Mouse (Mus musculus) erythroblast, embryonic 14.5 days (primary cell): ENCODE data around the gene Zic1. TPM values are rescaled to one million over a fixed set of nuclear protein-coding genes. Genes with fewer than 3 reads are reported as not detected.

Experiments used
- H3K27me3 ChIP-seq: 2 replicates; pipeline ENCODE4 v1.6.1; 2012; ENCODE audit warnings: inconsistent platforms; ENCODE audit not compliant: control insufficient read depth
- H3K36me3 ChIP-seq: 2 replicates; pipeline ENCODE4 v1.6.1; 2012; ENCODE audit warnings: mild to moderate bottlenecking, inconsistent platforms; ENCODE audit not compliant: control insufficient read depth
- H3K4me1 ChIP-seq: 2 replicates; pipeline ENCODE4 v1.6.1; 2012; ENCODE audit warnings: inconsistent platforms; ENCODE audit not compliant: control insufficient read depth
- H3K4me3 ChIP-seq: replicated peaks from 2 replicates; pipeline ENCODE3; 2012; ENCODE audit warnings: moderate library complexity, mild to moderate bottlenecking, inconsistent platforms
- H3K9me3 ChIP-seq: 2 replicates; pipeline ENCODE4 v1.6.1; 2012; ENCODE audit warnings: low read length, inconsistent platforms, mixed read lengths; ENCODE audit not compliant: control insufficient read depth
- GATA1 ChIP-seq: IDR thresholded peaks from 2 replicates; pipeline ENCODE4 v1.6.1; 2012; ENCODE audit warnings: low read length, inconsistent platforms, mixed read lengths
- TAL1 ChIP-seq: IDR thresholded peaks from 3 replicates; pipeline ENCODE4 v1.6.1; 2012; ENCODE audit warnings: low read length, inconsistent platforms, mixed read lengths
- polyA plus RNA-seq: library from polyadenylated mRNA; stranded (reverse); fragments of >175 nt; gene quantifications from 2 replicates; pipeline ENCODE4 v1.2.3, GENCODE M21; 2012

The Zic1 gene
- polyA plus RNA-seq, 1 experiment, result not detected

GRCm38 (mm10) chr9:91351961-91352411 is 13.6 kb downstream of the Zic1 start:
- peaks cover 70% of the 10 kb centered on the region for H3K27me3 ChIP-seq
- H3K36me3 ChIP-seq, result no peaks in the 10 kb centered on the region
- H3K4me1 ChIP-seq, result no peaks in the 10 kb centered on the region
- no peak overlapping the region for H3K4me3 ChIP-seq
- TF ChIP-seq GATA1 (no peak), TAL1 (no peak)
- H3K9me3 ChIP-seq, result no peaks in the 10 kb centered on the region

- Histone ChIP-seq H3K36me3 (no peaks in the 10 kb centered on the region), H3K4me3 (no peak overlapping the region), H3K9me3 (no peaks in the 10 kb centered on the region), H3K4me1 (no peaks in the 10 kb centered on the region), H3K27me3 (peaks cover 63% of the 10 kb centered on the region)
- TF ChIP-seq GATA1 (no peak), TAL1 (no peak)
These were observed 14.2 kb downstream of the Zic1 start for GRCm38 (mm10) chr9:91351361-91351760.

- TF ChIP-seq GATA1 (no peak), TAL1 (no peak)
- Histone ChIP-seq H3K27me3 (peaks cover 59% of the 10 kb centered on the region), H3K9me3 (no peaks in the 10 kb centered on the region), H3K36me3 (no peaks in the 10 kb centered on the region), H3K4me3 (no peak overlapping the region), H3K4me1 (no peaks in the 10 kb centered on the region)
These were observed 14.7 kb downstream of the Zic1 start for GRCm38 (mm10) chr9:91350861-91351291.

GRCm38 (mm10) chr9:91350211-91350791 is 15.3 kb downstream of the Zic1 start:
- Histone ChIP-seq H3K36me3 (no peaks in the 10 kb centered on the region), H3K9me3 (no peaks in the 10 kb centered on the region), H3K4me3 (no peak overlapping the region), H3K4me1 (no peaks in the 10 kb centered on the region), H3K27me3 (peaks cover 53% of the 10 kb centered on the region)
- TF ChIP-seq TAL1, result no peak
- no peak for TF ChIP-seq GATA1

GRCm38 (mm10) chr9:91348746-91349145 is 16.9 kb downstream of the Zic1 start:
- H3K4me1 ChIP-seq, result no peaks in the 10 kb centered on the region
- peaks cover 37% of the 10 kb centered on the region for H3K27me3 ChIP-seq
- no peaks in the 10 kb centered on the region for H3K9me3 ChIP-seq
- no peak overlapping the region for H3K4me3 ChIP-seq
- TF ChIP-seq TAL1, result no peak
- H3K36me3 ChIP-seq, result no peaks in the 10 kb centered on the region

- H3K36me3 ChIP-seq, result no peaks in the 10 kb centered on the region
- no peak overlapping the region for H3K4me3 ChIP-seq
- TF ChIP-seq TAL1 (no peak), GATA1 (no peak)
- peaks cover 26% of the 10 kb centered on the region for H3K27me3 ChIP-seq
- H3K4me1 ChIP-seq, result no peaks in the 10 kb centered on the region
- no peaks in the 10 kb centered on the region for H3K9me3 ChIP-seq
These were observed 18.0 kb downstream of the Zic1 start for GRCm38 (mm10) chr9:91347591-91347990.

Other genes with a start within 250 kb of the Zic1 start
- 0.02 TPM in 1 of 2 replicates, not detected in the other for gene Zic4, start 3.4 kb downstream of the Zic1 start, polyA plus RNA-seq